Comparison of ENCODE assay signal across 26 mouse cellular contexts in genomic region chr13:63156264-63156663, GRCm38 (mm10).
A peak's percentile ranks its signal among the peaks of the same experiment; 100 is the strongest.
DNase-seq lines count a peak whose midpoint lies in the region; ATAC-seq and TF ChIP-seq lines count a peak whose summit lies in the region.
"Had no signal": no experiment of that assay in that cellular context is flagged by ENCODE, and none has a peak within 500 bp of the region (broad histone marks: within the 10 kb centered on the region; RNA-seq: fewer than 3 reads in every experiment).

No protein-coding gene starts in this region.

- peak; percentile 30; the same call in 1 of the 2 replicates for ATAC-seq in forebrain, embryonic 15.5 days (replicated peaks)
- ATAC-seq in forebrain, embryonic 12.5 days (ENCODE audit: low FRiP score) = no peak
- no peak for ATAC-seq in embryonic facial prominence, embryonic 15.5 days (ENCODE audit: insufficient number of reproducible peaks, low FRiP score, low TSS enrichment, low read depth)
- peak; percentile 53 for ATAC-seq in limb, embryonic 14.5 days (ENCODE audit: low FRiP score, low read depth)
- ATAC-seq: forebrain, postnatal 0 days; intestine, postnatal 0 days; lung, postnatal 0 days; midbrain, embryonic 13.5 days had no signal

- no peak for TF ChIP-seq POLR2A in limb, embryonic 14.5 days (IDR thresholded peaks at IDR 0.05; ENCODE audit: borderline replicate concordance, extremely low read depth, insufficient read depth, insufficient read length)

- 72% methylated on average over 10 of the region's 10 CpGs for WGBS in forebrain, embryonic 15.5 days
- 91% methylated on average over 10 of the region's 10 CpGs for WGBS in forebrain, embryonic 12.5 days
- WGBS in embryonic facial prominence, embryonic 15.5 days = 62% methylated on average over 10 of the region's 10 CpGs
- 33% methylated on average over 10 of the region's 10 CpGs for WGBS in limb, embryonic 14.5 days

- no peak overlapping the region for H3K9ac ChIP-seq in forebrain, embryonic 15.5 days (replicated peaks)
- H3K9ac ChIP-seq in forebrain, embryonic 12.5 days = no peak overlapping the region
- no peak overlapping the region for H3K9ac ChIP-seq in embryonic facial prominence, embryonic 15.5 days
- no peak overlapping the region for H3K9ac ChIP-seq in limb, embryonic 14.5 days (ENCODE audit: low read depth, low read length, severe bottlenecking)
- H3K9ac ChIP-seq: forebrain, postnatal 0 days; hindbrain, embryonic 13.5 days; liver, embryonic 13.5 days; midbrain, embryonic 13.5 days had no signal

- DNase-seq in layer of hippocampus, adult 11-12 months (ENCODE audit: low spot score) = peak; percentile 4
- no peak for DNase-seq in layer of hippocampus, postnatal 36 days
- peak; percentile 48 for DNase-seq in limb, embryonic 14.5 days (ENCODE audit: low spot score)
- no peak for DNase-seq in lung, postnatal 4 days
- DNase-seq in neural tube, embryonic 10.5 days (ENCODE audit: extremely low spot score, low spot score) = no peak
- DNase-seq: adrenal gland, postnatal 25 days; cerebellum, adult 18-20 months; gastrocnemius, postnatal 10 days; heart, adult 18-20 months; heart, postnatal 36 days; kidney, postnatal 4 days; liver, embryonic 13.5 days; lung, adult 18-20 months; right cerebral cortex, postnatal 25 days; thymus, postnatal 25 days had no signal

- H3K36me3 ChIP-seq in forebrain, embryonic 15.5 days = no peaks in the 10 kb centered on the region
- no peaks in the 10 kb centered on the region for H3K36me3 ChIP-seq in forebrain, embryonic 12.5 days (replicated peaks)
- H3K36me3 ChIP-seq in embryonic facial prominence, embryonic 15.5 days = no peaks in the 10 kb centered on the region
- no peaks in the 10 kb centered on the region for H3K36me3 ChIP-seq in limb, embryonic 14.5 days (ENCODE audit: control insufficient read depth, insufficient read depth, low read length)
- H3K36me3 ChIP-seq: hindbrain, embryonic 13.5 days; liver, embryonic 13.5 days; midbrain, embryonic 13.5 days had no signal

- H3K4me3 ChIP-seq in forebrain, embryonic 15.5 days = no peak overlapping the region
- H3K4me3 ChIP-seq in forebrain, embryonic 12.5 days (replicated peaks) = no peak overlapping the region
- no peak overlapping the region for H3K4me3 ChIP-seq in embryonic facial prominence, embryonic 15.5 days (replicated peaks)
- no peak overlapping the region for H3K4me3 ChIP-seq in limb, embryonic 14.5 days (replicated peaks; ENCODE audit: low read length)
- H3K4me3 ChIP-seq: hindbrain, embryonic 13.5 days; liver, embryonic 13.5 days; midbrain, embryonic 13.5 days had no signal

- H3K27me3 ChIP-seq in forebrain, embryonic 15.5 days = no peaks in the 10 kb centered on the region
- H3K27me3 ChIP-seq in forebrain, embryonic 12.5 days = no peaks in the 10 kb centered on the region
- no peaks in the 10 kb centered on the region for H3K27me3 ChIP-seq in embryonic facial prominence, embryonic 15.5 days
- no peaks in the 10 kb centered on the region for H3K27me3 ChIP-seq in limb, embryonic 14.5 days (ENCODE audit: control insufficient read depth, insufficient read depth, low read length)
- H3K27me3 ChIP-seq: hindbrain, embryonic 13.5 days; liver, embryonic 13.5 days; midbrain, embryonic 13.5 days had no signal

- no peaks in the 10 kb centered on the region for H3K9me3 ChIP-seq in forebrain, embryonic 15.5 days
- H3K9me3 ChIP-seq in forebrain, embryonic 12.5 days = no peaks in the 10 kb centered on the region
- H3K9me3 ChIP-seq in embryonic facial prominence, embryonic 15.5 days (replicated peaks) = no peaks in the 10 kb centered on the region
- H3K9me3 ChIP-seq in limb, embryonic 14.5 days (ENCODE audit: control insufficient read depth, low read length) = no peaks in the 10 kb centered on the region
- H3K9me3 ChIP-seq: hindbrain, embryonic 13.5 days; liver, embryonic 13.5 days; midbrain, embryonic 13.5 days had no signal

- H3K27ac ChIP-seq in forebrain, embryonic 15.5 days (replicated peaks) = peak overlapping the region; percentile 80
- no peak overlapping the region for H3K27ac ChIP-seq in forebrain, embryonic 12.5 days
- H3K27ac ChIP-seq in embryonic facial prominence, embryonic 15.5 days (replicated peaks) = peak overlapping the region; percentile 59
- no peak overlapping the region for H3K27ac ChIP-seq in limb, embryonic 14.5 days (replicated peaks; ENCODE audit: low read depth, low read length)
- H3K27ac ChIP-seq: hindbrain, embryonic 13.5 days; kidney, postnatal 0 days; liver, embryonic 13.5 days; macrophage; midbrain, embryonic 13.5 days had no signal

- peaks cover 22% of the 10 kb centered on the region for H3K4me1 ChIP-seq in forebrain, embryonic 15.5 days
- H3K4me1 ChIP-seq in forebrain, embryonic 12.5 days = peaks cover 10% of the 10 kb centered on the region
- peaks cover 18% of the 10 kb centered on the region for H3K4me1 ChIP-seq in embryonic facial prominence, embryonic 15.5 days
- H3K4me1 ChIP-seq in limb, embryonic 14.5 days (ENCODE audit: control insufficient read depth, insufficient read depth, low read length) = peaks cover 27% of the 10 kb centered on the region

- no peak overlapping the region for H3K4me2 ChIP-seq in forebrain, embryonic 15.5 days (replicated peaks)
- H3K4me2 ChIP-seq in forebrain, embryonic 12.5 days = no peak overlapping the region
- H3K4me2 ChIP-seq in embryonic facial prominence, embryonic 15.5 days (replicated peaks) = no peak overlapping the region
- H3K4me2 ChIP-seq in limb, embryonic 14.5 days (replicated peaks; ENCODE audit: low read depth, low read length, severe bottlenecking) = no peak overlapping the region
- H3K4me2 ChIP-seq: heart, embryonic 11.5 days; hindbrain, embryonic 13.5 days; liver, embryonic 13.5 days; midbrain, embryonic 13.5 days had no signal

Comparison
In these comparisons a context has a peak if more than half of its experiments do, and no peak if none do; other contexts are left out.
1. ATAC-seq: peak in forebrain, embryonic 15.5 days (single experiment) and limb, embryonic 14.5 days (single experiment); none in forebrain, embryonic 12.5 days (single experiment) and embryonic facial prominence, embryonic 15.5 days (single experiment).
2. H3K27ac ChIP-seq: peak in forebrain, embryonic 15.5 days (single experiment) and embryonic facial prominence, embryonic 15.5 days (single experiment); none in forebrain, embryonic 12.5 days (single experiment) and limb, embryonic 14.5 days (single experiment).
3. DNase-seq: peak in layer of hippocampus, adult 11-12 months (single experiment) and limb, embryonic 14.5 days (single experiment); none in layer of hippocampus, postnatal 36 days (0 of 2), lung, postnatal 4 days (0 of 2) and neural tube, embryonic 10.5 days (single experiment).